Mouse (Mus musculus) midbrain, postnatal 0 days (tissue): ENCODE measurements at regions not wholly inside any gene's neighbourhood (a gene's known extent, or its start where the extent isn't known, plus 50 kb on each side); places are given as distances from the start of the nearest gene placed in this dataset.

Experiments
- ATAC-seq: fragments of 200-750 bp; cut with Nextera tagmentation; 2 replicates; pipeline ENCODE4 v1.8.0; 2017; ENCODE audit warnings: moderate number of reproducible peaks, mild to moderate bottlenecking, moderate TSS enrichment, moderate library complexity; ENCODE audit not compliant: low FRiP score
- DNase-seq: peaks from one replicate; pipeline ENCODE4 v3.0.0-alpha.2; 2015; ENCODE audit warnings: low spot score
- H3K27ac ChIP-seq: fragments of 300-500 bp; sonication (generic); 2 replicates; pipeline ENCODE4 v1.5.1; 2014; ENCODE audit warnings: low read depth, mild to moderate bottlenecking, low read length, mixed read lengths
- H3K27me3 ChIP-seq: fragments of 300-500 bp; sonication (generic); 2 replicates; pipeline ENCODE4 v1.6.1; 2014; ENCODE audit warnings: low read length, control low read depth, mixed read lengths; ENCODE audit not compliant: insufficient read depth
- H3K36me3 ChIP-seq: fragments of 300-500 bp; sonication (generic); 2 replicates; pipeline ENCODE4 v1.6.1; 2014; ENCODE audit warnings: low read length, control low read depth, mixed read lengths; ENCODE audit not compliant: insufficient read depth
- H3K4me1 ChIP-seq: fragments of 300-500 bp; sonication (generic); 2 replicates; pipeline ENCODE4 v1.6.1; 2014; ENCODE audit warnings: mild to moderate bottlenecking, control low read depth, antibody characterized with exemption, low read length, mixed read lengths; ENCODE audit not compliant: insufficient read depth
- H3K4me2 ChIP-seq: fragments of 300-500 bp; sonication (generic); 2 replicates; pipeline ENCODE4 v1.6.1; 2014; ENCODE audit warnings: low read depth, mild to moderate bottlenecking, low read length, mixed read lengths; ENCODE audit not compliant: poor library complexity, severe bottlenecking
- H3K4me3 ChIP-seq: fragments of 300-500 bp; sonication (generic); 2 replicates; pipeline ENCODE4 v1.5.1; 2014; ENCODE audit warnings: low read depth, mild to moderate bottlenecking, low read length, moderate library complexity
- H3K9ac ChIP-seq: fragments of 300-500 bp; sonication (generic); replicated peaks from 2 replicates; pipeline ENCODE4 v1.6.1; 2014; ENCODE audit warnings: mild to moderate bottlenecking, low read length, moderate library complexity, mixed read lengths; ENCODE audit not compliant: poor library complexity, severe bottlenecking
- H3K9me3 ChIP-seq: fragments of 300-500 bp; sonication (generic); 2 replicates; pipeline ENCODE4 v1.6.1; 2016; ENCODE audit warnings: low read length, control low read depth
- CTCF ChIP-seq: IDR thresholded peaks from 2 replicates; pipeline ENCODE4 v1.5.1; 2016; ENCODE audit warnings: antibody characterized with exemption, mild to moderate bottlenecking
- WGBS: fragments of 180-500 bp; shearing (Covaris S2); extraction: QIAGEN DNeasy Blood & Tissue Kit; methylation state at CpG from one replicate; pipeline ENCODE4 v1.1.7; 2014; 5-methylcytosine and 5-hydroxymethylcytosine counted together

DNA sequence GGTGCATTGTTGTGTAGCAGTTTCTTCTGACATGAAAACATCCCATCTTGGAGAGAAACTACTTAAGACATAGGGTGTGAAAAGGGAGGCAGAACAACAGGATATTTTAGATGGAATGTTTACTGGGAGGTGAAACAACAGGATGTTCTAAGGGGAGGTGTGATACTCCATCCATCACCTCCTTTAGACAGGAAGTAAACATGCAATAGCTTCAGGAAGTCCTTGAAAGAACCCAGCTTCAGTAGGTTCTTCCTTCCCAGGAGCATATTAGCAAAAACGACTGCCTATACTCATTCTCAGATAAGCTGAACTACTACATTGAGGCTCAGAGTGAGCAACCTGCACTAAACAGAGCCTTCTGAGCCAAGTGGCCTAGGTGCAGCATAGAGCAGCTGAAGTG, 82.6 kb upstream of the Med14 start:
- WGBS = 68% methylated on average over 1 of the region's 1 CpGs

DNA sequence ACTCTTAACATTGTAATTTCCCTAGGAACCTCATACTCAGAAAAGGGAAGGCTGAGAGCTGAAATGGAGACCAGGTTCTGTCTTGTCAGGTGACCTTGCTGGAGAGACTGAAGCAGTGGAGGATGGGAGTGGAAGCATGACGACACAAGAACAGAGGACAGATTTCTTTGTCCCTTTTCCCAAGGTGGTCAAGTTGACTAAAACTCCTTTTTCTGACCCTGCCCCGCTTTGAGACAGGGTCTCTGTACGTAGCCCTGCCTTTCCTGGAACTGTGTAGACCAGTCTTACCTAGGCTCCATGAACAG, 79.1 kb upstream of the Med14 start:
- Histone ChIP-seq H3K4me1 (no peaks in the 10 kb centered on the region), H3K4me3 (peak overlapping the region; percentile 21; the same call in 1 of the 2 replicates), H3K9me3 (no peaks in the 10 kb centered on the region), H3K36me3 (no peaks in the 10 kb centered on the region), H3K9ac (0 out of 2 replicates have a peak overlapping the region, but pooled peaks have one; percentile 26), H3K4me2 (0 out of 2 replicates have a peak overlapping the region, but pooled peaks have one; percentile 40), H3K27me3 (no peaks in the 10 kb centered on the region), H3K27ac (peak overlapping the region; percentile 83)
- no peak for TF ChIP-seq CTCF
- ATAC-seq = 0 out of 2 replicates have a peak, but pooled peaks have one; percentile 41
- DNase-seq = peak; percentile 14
- WGBS = 52% methylated on average over 3 of the region's 3 CpGs

More for the DNA sequence above, 82.6 kb upstream of the Med14 start:
- Histone ChIP-seq H3K27ac (no peak overlapping the region), H3K4me2 (no peak overlapping the region), H3K9me3 (no peaks in the 10 kb centered on the region), H3K36me3 (no peaks in the 10 kb centered on the region), H3K4me1 (no peaks in the 10 kb centered on the region), H3K27me3 (no peaks in the 10 kb centered on the region), H3K9ac (no peak overlapping the region), H3K4me3 (no peak overlapping the region)
- no peak for TF ChIP-seq CTCF
- ATAC-seq (no peak), DNase-seq (no peak)

DNA sequence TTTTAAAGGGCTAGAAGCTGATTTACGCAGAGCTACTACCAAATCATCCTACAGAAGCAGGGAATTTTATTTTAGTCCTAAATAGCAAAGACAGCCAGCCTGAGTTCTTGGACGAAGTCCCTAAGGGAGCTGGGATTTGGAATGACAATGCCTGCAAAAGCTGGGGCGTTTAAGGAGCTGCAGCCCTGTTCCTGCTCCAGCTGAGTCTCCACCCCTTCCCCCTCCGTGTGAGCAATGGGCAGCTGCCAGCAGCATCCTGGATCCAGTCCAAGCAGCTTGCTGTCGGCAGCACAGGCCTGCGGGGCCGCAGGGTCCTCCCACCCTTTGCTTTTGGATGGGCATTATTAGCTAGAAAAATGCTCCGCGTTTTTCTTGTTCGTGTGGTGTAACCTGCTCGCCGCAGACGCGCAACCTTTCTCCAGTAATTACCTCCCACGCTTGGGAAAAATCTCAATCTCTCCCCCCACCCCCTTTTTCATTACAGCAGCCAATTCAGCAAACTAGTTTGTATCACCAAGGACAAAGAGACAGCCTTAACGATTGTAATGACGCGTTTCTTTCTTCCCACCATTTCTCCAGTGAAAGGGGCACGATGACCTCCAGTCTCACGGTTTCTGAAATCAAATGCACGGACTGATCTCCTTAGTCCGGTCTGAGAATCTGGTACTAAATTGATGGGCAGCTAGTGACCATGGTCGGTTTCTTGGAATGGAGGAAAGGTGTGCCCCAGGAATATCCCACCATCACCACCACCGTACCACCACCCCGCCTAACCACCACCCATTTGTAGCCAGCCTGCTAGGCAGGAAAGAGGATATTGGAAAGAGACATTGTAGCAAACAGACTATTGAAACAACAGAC, 78.5 kb upstream of the Med14 start:
- Histone ChIP-seq H3K36me3 (no peaks in the 10 kb centered on the region), H3K27ac (peak overlapping the region; percentile 83), H3K4me1 (no peaks in the 10 kb centered on the region), H3K4me2 (peak overlapping the region; percentile 40), H3K27me3 (no peaks in the 10 kb centered on the region), H3K9me3 (no peaks in the 10 kb centered on the region), H3K4me3 (peak overlapping the region; percentile 21), H3K9ac (peak overlapping the region; percentile 26; the same call in 1 of the 2 replicates)
- DNase-seq = peak; percentile 93
- TF ChIP-seq CTCF = no peak
- peak; percentile 92 for ATAC-seq
- WGBS = 20% methylated on average over 25 of the region's 25 CpGs

DNA sequence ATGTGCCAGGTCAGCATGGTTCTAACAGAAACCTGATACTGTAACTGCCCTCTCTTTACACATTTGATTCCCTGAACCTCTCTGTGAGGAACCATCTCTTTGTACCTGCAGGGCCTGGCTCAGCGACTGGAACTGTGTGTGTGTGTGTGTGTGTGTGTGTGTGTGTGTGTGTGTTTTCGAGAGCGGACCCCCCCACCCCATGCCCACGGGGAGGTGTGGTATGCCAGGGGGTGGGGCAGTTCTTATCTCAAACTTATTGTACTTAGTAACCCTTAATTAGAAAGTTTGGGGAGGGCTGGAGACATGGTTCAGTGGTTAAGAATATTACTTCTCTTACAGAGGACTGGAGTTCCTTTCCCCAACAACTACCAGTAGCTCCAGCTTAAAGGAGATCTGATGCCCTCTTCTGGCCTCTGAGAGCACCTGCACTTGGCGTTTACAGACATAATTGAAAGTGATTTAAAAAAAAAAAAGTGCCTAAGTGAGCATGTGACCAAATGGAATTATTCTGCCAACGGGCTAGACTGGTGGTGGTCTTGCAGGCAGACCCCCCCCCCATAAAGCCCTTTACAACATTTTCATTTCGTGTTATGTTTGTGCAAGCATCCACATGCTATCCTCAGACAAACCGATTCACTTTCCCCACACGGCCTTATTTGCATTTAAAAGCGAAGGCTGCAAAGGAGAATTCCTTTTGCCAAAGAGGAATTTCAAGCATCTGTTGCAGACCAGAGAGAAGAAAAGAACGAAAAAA, 77.7 kb upstream of the Med14 start:
- DNase-seq = peak; percentile 86
- peak overlapping the region; percentile 83 for H3K27ac ChIP-seq
- WGBS = 20% methylated on average over 11 of the region's 11 CpGs
- peak; percentile 76 for TF ChIP-seq CTCF
- no peaks in the 10 kb centered on the region for H3K36me3 ChIP-seq
- no peaks in the 10 kb centered on the region for H3K27me3 ChIP-seq
- H3K4me2 ChIP-seq = peak overlapping the region; percentile 40
- peak; percentile 67 for ATAC-seq
- peak overlapping the region; percentile 26; the same call in 1 of the 2 replicates for H3K9ac ChIP-seq
- H3K4me3 ChIP-seq = peak overlapping the region; percentile 21
- H3K9me3 ChIP-seq = no peaks in the 10 kb centered on the region
- H3K4me1 ChIP-seq = no peaks in the 10 kb centered on the region

DNA sequence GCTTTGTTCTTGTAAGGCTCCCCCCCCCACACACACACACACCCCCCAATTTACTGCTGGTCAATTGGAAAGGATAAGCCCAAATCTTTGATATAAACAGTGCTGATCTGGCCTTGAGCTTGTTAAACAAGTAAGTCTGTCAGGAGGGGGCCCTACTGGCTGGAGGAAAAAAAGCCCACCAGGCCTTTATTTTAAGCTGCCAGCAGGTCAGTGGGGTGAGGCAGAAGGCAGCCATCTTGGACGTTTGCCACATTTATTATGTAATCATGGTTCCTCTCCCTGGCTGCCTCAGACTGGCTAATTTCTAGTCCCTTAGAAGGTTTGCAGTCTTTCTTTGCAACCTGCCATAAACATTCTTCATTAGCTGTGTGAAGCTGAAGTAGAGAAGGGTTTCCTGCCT, 75.9 kb upstream of the Med14 start:
- H3K36me3 ChIP-seq = no peaks in the 10 kb centered on the region
- 22% methylated on average over 1 of the region's 1 CpGs for WGBS
- H3K27ac ChIP-seq = no peak overlapping the region
- H3K4me2 ChIP-seq = no peak overlapping the region
- H3K27me3 ChIP-seq = no peaks in the 10 kb centered on the region
- peak; percentile 39 for DNase-seq
- no peaks in the 10 kb centered on the region for H3K4me1 ChIP-seq
- TF ChIP-seq CTCF = no peak
- no peak for ATAC-seq
- no peak overlapping the region for H3K9ac ChIP-seq
- H3K9me3 ChIP-seq = no peaks in the 10 kb centered on the region
- no peak overlapping the region for H3K4me3 ChIP-seq

DNA sequence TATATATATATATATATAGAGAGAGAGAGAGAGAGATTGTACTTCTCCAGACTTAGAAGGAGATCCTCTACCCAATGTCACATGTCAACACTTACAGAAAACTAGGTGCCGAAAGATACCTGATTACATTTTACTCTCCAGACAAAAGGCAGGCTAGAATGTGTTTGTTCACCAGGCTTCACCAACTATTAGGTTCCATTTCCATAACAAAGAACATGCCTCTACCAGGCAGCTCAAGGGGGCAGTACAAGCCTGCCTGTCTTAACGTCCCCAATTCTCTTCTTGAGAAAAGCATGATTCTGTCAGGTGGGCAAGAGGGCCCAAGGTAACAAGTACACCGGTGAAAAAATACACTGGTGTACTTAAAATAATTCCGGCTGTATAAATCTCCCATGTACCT, 72.8 kb upstream of the Med14 start:
- WGBS = 57% methylated on average over 4 of the region's 4 CpGs
- Histone ChIP-seq H3K27ac (no peak overlapping the region), H3K36me3 (no peaks in the 10 kb centered on the region)

More for the DNA sequence above, 72.8 kb upstream of the Med14 start:
- H3K4me2 ChIP-seq = no peak overlapping the region
- H3K4me3 ChIP-seq = no peak overlapping the region
- no peak overlapping the region for H3K9ac ChIP-seq
- H3K27me3 ChIP-seq = no peaks in the 10 kb centered on the region
- ATAC-seq (no peak), DNase-seq (no peak)
- no peaks in the 10 kb centered on the region for H3K9me3 ChIP-seq
- peak; percentile 12; the same call in 1 of the 2 replicates for TF ChIP-seq CTCF
- H3K4me1 ChIP-seq = no peaks in the 10 kb centered on the region
